Mouse (Mus musculus) left cerebral cortex, adult 18-20 months (tissue): ENCODE results near the gene Olfr1097. TPM values are rescaled to one million over a fixed set of nuclear protein-coding genes. Genes with fewer than 3 reads are reported as not detected.
A peak's percentile ranks its signal among the peaks of the same experiment; 100 is the strongest.

Source experiments
- DNase-seq, 2 experiments: peaks; one replicate each; pipeline ENCODE4 v3.0.0; 2021 to 2022; ENCODE audit warnings: low spot score in 2 of 2, mixed read lengths in 1 of 2
- long read RNA-seq, 2 experiments: library from polyadenylated mRNA; stranded (forward); transcript quantifications; one replicate each; pipeline ENCODE4 v2.0.0; 2021
- total RNA-seq, 2 experiments: library from RNA; stranded (reverse); gene quantifications; 2 replicates each; pipeline ENCODE4 v1.2.3; 2021

Olfr1097 gene
- not detected for total RNA-seq
- long read RNA-seq, experiment 1, result 0 reads
- long read RNA-seq, experiment 2, result 0 reads

DNA sequence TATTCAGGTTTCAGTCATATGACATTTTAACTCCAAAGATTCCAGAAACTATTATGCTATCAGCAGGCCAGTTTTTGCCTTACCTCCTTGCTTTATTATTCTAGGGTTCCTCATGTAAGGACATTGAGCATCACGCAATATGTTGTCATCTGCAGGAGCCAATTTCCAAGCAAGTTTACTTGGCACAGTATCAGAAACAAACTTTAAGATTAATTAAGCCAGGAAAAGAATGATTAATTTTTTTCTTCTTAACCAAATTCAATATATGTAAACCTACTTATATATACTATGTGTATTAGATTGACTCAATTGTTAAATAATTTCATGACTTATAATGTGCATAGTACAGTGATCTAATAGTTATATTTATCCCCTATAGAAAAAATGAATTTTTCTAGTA, at the start of gene Olfr1097:
Gene Olfr1097, minus strand, starts transcription at position 101 of the 400 bp plus-strand sequence.
- no peak for DNase-seq

DNA sequence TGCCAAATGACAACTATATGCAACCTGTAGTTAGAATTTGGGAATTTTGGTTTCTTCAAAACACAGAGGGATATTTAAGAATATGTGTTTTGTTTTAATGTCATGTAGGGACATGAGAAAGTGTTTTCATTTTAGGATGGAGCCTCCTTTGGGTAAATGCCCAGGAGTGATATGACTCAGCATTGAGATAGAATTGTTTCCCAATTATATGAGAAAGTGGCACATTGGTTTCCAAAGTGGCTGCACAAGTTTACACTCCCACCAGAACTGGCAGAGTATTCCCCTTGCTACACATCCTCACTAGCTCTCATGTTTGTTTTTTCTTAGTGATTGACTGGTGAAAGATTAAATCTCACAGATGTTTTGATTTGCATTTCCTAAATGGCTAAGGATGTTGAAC, 34.5 kb upstream of the Olfr1097 start:
- DNase-seq, result peak; percentile 14 to 16

DNA sequence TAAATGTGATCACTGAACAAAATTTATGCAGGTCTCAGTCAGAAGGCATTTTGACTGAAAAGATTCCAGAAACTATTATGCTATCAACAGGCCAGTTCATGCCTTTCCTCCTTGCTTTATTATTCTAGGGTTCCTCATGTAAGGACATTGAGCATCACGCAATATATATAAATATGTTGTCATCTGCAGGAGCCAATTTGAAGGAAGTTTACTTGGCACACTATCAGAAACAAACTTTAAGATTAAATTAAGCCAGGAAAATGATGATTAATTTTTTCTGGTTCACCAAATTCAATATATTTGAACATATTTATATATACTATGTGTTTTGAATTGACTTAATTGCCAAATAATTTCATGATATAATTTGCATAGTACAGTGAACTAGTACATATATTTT, 32.4 kb upstream of the Olfr1097 start, which contains the start of gene Olfr1098:
Gene Olfr1098, minus strand, starts transcription at position 101 of the 400 bp plus-strand sequence.
- no peak for DNase-seq

DNA sequence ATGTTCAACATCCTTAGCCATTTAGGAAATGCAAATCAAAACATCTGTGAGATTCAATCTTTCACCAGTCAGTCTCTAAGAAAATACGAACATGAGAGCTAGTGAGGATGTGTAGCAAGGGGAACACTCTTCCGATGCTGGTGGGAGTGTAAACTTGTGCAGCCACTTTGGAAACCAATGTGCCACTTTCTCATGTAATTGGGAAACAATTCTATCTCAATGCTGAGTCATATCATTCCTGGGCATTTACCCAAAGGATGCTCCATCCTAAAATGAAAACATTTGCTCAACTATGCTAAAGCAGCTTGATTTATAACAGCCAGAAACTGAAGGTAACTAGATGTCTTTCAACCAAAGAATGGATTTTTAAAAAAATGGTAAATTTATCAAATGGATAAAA, 13.6 kb upstream of the Olfr1097 start:
- DNase-seq, result peak; percentile 2 to 3

DNA sequence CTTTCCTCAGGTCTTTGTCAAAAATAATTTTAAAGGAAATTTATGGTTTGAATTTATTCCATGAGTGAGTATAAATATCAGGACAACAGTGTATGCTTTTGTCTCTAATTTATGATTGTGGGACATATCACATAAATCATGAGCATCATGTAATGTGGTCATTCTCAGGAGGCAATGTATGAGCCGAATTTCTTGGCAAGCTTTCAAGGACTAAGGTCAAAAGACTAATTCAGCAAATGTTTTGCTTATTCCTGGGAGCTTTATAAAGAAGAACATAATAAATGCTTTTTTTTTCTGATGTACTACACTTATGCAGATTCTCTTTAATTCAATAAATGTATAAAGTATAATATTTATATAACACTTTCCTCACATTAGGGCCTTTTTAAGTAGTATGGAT, 17.3 kb downstream of the Olfr1097 start, which contains the start of gene Gm13723:
Gene Gm13723, minus strand, starts transcription at position 101 of the 400 bp plus-strand sequence.
- DNase-seq, result no peak

DNA sequence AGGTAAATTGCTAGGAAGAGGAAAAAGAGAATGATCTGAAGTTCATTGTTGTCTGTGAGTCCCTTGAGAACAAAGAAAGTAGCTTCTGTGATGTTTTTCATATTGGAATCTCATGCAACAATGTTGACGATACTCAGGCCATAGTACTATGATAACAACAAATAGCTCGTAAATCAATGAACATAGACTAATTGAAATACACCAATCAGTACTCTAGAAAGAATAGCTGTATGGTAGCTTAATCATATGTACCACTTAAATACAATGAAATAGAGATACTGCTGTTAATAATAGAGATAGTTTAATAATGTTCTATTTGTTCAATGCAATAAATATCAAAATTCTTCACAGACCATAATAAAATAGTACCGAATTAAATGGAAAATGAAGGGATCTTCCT, 40.4 kb downstream of the Olfr1097 start, which contains the start of gene Olfr1095:
Gene Olfr1095, minus strand, starts transcription at position 101 of the 400 bp plus-strand sequence.
- no peak for DNase-seq

Other genes starting within 250 kb of the Olfr1097 start
- gene Olfr1085, start 230.2 kb downstream of the Olfr1097 start, total RNA-seq, result not detected
- not detected for gene Olfr1086, start 212.1 kb downstream of the Olfr1097 start, total RNA-seq
- not detected for gene Olfr1087, start 193.8 kb downstream of the Olfr1097 start, total RNA-seq
- gene Olfr1089, start 158.5 kb downstream of the Olfr1097 start, total RNA-seq, result not detected
- not detected for gene Olfr1090, start 133.2 kb downstream of the Olfr1097 start, total RNA-seq
- not detected for gene Olfr1093, start 109.7 kb downstream of the Olfr1097 start, total RNA-seq
- not detected for gene Olfr141, start 82.2 kb downstream of the Olfr1097 start, total RNA-seq
- not detected for gene Olfr1094, start 67.6 kb downstream of the Olfr1097 start, total RNA-seq
- gene Olfr1095, start 40.5 kb downstream of the Olfr1097 start, total RNA-seq, result not detected
- not detected for gene Gm13723, start 17.4 kb downstream of the Olfr1097 start, total RNA-seq
- gene Olfr1098, start 32.3 kb upstream of the Olfr1097 start, total RNA-seq, result not detected
- not detected for gene Olfr1099, start 68.5 kb upstream of the Olfr1097 start, total RNA-seq
- gene Olfr1100, start 87.7 kb upstream of the Olfr1097 start, total RNA-seq, result not detected
- not detected for gene Olfr1101, start 99.0 kb upstream of the Olfr1097 start, total RNA-seq
- gene Olfr1102, start 106.2 kb upstream of the Olfr1097 start, total RNA-seq, result not detected
- gene Olfr1104, start 134.9 kb upstream of the Olfr1097 start, total RNA-seq, result not detected
- gene Olfr1105, start 144.3 kb upstream of the Olfr1097 start, total RNA-seq, result not detected
- gene Olfr1106, start 160.1 kb upstream of the Olfr1097 start, total RNA-seq, result not detected
- not detected for gene Olfr1107, start 183.6 kb upstream of the Olfr1097 start, total RNA-seq
- not detected for gene Olfr1109, start 203.8 kb upstream of the Olfr1097 start, total RNA-seq
- gene Olfr259, start 222.4 kb upstream of the Olfr1097 start, total RNA-seq, result not detected
- not detected for gene Olfr1110, start 248.1 kb upstream of the Olfr1097 start, total RNA-seq